Mouse (Mus musculus) cerebral cortex, adult 2 months (tissue): ENCODE measurements around the gene Plekhg4.

ENCODE experiments used
- WGBS: fragments of 180-500 bp; shearing (Covaris S2); methylation state at CpG from one replicate; pipeline ENCODE4 v1.1.7; 2018; 5-methylcytosine and 5-hydroxymethylcytosine counted together

The Plekhg4 gene

DNA sequence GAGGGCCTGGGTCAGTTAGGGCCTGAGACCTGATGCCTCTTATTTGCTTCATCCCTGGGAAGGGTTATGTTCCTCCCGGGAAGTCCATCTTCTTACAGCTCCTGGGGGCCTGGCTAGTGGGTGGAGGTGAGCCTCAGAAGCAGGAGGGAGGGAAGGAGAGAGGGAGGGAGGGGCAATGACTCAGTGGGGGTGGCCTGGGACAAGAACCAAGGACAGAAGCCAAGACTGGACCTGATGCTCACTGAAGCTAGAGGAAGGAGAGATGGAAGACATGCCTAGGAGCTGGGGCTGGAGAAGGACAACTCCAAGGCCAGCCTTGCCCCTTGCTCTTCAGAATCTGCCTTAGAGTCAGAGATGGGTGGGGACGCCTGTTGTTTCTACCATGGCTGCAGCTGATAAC is at the start of gene Plekhg4:
Gene Plekhg4, plus strand, starts transcription at position 243 of the 400 bp plus-strand sequence.
- WGBS, result 85% methylated on average over 2 of the region's 2 CpGs

DNA sequence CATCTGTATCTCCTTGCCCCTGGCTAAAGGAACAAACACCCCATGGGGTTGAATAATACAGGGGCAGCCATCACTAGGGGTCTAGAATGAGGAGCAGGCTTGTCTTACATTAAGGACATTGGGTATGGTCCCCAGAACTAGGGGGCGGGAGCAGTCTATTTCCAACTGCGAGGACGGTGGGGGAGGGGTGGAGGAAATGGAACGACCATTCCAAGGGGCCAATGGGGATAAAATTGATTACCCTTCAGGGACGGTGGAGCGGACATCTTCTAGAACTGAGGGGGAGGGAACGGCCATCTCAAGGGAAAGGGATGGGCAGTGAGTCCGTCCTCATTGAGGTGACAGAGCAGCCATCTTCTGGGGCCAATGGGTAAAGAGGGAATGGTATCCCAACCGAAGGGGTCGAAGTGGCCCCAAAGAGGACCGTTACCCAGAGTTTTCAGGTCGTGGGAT is 47.4 kb upstream of the Plekhg4 start:
- 0% methylated on average over 12 of the region's 12 CpGs for WGBS

DNA sequence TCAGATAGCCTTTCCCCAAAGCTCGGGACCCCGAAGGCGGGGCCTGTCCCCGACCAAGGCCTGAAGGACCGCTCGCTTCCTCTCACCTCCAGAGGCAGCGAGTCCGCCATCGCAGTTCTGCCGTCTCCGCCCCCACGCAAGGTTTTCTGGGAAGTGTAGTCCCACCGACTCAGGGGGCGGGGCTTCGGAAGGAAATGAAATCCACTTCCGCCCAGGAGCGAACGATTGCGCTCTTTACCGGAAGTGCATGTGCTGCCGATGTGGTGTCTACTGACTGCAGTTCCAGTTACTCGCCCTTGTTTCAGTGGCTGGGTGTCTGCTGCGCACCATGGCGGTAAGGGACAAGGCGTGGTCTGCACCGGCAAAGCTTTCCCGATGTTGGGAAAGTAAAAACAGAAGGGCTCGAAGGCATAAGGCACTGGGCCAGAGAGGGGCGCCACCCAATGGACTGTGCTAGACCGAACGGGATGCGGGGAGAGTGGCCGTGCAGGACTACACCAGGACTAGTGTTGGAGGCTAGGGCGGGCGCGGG is 46.9 kb upstream of the Plekhg4 start, which contains the start of the genes Lrrc29 and Tmem208:
Gene Lrrc29, minus strand, starts transcription at position 138 of the 532 bp plus-strand sequence.
Gene Tmem208, plus strand, starts transcription at position 214 of the 532 bp plus-strand sequence.
- whole genome bisulfite sequencing, result under 1% methylated on average over 36 of the region's 36 CpGs

DNA sequence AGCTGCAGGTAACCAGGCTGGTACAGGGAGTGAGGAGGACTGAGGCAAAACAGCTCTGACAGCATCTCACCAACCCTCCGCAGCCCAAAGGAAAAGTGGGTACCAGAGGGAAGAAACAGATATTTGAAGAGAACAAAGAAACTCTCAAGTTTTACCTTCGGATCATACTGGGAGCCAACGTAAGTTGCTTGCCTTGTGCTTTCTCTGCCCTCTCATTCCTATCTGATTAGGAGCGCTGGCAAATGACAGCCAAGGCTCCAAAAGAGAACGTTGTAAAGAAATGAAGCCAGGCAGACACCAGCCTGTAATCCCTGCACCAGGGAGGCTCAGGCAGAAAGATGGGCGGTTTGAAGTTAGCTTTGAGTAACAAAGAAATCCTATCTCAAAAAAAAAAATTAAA is 46.1 kb upstream of the Plekhg4 start:
- WGBS, result 20% methylated on average over 6 of the region's 6 CpGs

DNA sequence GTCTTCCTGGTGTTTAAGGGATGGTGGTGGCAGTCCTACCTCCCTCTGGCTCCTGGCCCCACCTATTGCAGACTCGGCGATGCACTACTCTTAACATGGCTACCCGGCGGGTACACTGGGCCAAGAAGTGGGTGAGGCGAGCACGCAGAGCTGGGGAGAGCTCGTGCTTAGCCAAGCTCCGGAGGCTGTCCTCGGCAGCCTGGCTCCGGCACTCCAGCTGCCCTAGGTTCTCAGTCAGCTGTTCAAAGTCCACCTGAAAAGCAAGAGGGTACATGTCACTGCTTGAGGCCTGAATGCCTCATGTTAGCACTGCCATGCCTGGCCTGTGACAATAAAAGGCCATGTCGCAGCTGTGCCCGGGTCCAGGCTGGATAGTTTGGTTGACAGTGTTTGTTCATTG is 42.7 kb upstream of the Plekhg4 start:
- 83% methylated on average over 12 of the region's 12 CpGs for WGBS

DNA sequence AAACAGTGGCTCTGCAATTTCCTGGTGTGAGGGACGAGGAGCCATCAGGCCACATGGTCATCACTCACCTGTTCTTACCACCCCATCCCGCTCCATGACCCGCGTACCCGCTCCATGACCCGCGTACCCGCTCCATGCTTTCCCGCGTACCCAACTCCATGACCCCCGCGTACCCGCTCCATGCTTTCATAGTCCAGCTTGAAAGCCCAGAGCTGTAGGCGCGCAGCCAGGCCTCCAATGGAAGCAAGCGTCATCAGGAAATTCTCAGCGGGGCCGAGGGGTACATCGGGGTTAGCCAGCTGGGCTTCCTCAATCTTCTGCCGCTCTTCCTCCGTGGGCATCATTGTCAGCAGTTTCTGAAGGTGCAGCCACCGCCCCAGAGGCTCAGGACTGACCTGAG is 41.6 kb upstream of the Plekhg4 start:
- 92% methylated on average over 22 of the region's 22 CpGs for WGBS

DNA sequence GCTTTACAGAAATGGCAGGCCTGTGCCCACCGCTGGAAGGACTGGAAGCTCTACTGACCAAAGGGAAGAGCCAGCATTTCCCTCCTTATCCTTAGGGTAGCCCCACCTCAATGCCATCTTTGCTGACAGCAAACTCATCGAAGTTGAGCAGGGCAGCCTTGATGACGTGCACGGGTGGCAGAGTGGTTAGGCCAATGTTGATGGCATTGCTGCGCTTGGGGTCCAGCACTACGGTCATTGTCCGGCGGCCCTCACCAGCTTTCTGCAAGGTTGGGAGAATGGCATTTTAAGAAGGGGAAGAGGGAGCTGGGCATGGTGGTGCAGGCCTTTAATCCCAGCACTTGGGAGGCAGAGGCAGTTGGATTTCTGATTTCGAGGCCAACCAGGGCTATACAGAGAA is 41.1 kb upstream of the Plekhg4 start:
- 95% methylated on average over 9 of the region's 9 CpGs for WGBS

DNA sequence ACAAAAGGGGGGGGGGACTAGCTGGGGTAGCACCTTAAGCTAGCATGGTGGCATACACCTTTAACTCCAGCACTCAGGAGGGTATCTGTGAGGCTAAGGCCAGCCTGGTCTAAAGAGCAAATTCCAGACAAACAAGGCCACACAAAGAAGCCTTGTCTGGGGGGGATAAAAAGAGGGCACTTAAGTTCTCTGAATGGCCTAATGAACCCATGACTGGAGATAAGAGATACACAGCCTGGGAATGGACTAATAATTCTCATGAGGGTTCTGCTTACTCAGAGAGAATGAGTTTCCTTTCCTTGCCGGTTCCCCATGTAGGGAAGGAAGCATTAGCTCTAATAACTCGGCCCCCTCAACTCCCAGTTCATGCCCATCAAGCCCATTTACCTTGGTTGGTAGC is 40.6 kb upstream of the Plekhg4 start:
- 76% methylated on average over 2 of the region's 2 CpGs for WGBS

DNA sequence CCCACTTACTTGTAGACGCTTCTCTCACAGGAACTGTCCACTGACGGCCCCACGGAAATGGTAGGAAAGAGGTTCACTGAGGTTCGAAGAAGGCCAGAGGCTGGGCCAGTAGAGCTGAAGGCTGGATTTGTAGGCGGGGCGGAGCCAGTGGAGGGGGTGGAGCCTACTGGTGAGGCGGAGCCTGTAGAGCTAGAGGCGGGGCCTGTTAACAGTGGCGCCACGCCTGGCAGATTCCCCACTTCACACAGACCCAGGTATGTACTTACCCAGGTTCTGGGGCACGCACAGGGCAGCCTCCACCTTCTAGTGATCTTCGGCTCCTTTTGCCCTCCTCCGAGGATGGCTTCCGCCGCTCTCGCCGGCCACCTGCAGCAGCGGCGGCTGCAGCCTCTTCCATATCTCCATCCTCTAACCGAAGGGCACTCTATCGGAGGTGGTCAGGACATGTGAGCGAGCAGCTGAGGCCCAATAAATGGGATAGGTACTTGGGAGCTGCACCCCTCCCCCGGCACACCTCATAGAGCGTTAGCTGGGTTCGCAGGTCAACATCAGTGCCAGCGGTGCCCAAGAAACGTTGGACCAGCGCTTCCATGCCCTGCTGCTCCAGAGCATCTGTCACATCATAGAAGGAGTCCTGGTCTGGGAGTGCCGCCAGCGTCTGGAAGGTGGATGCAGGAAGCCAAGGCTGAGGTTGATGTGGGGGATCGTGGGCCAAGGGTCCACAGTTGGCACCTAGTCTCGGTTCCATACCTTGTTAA is 36.5 kb upstream of the Plekhg4 start:
- 60% methylated on average over 32 of the region's 32 CpGs for WGBS

DNA sequence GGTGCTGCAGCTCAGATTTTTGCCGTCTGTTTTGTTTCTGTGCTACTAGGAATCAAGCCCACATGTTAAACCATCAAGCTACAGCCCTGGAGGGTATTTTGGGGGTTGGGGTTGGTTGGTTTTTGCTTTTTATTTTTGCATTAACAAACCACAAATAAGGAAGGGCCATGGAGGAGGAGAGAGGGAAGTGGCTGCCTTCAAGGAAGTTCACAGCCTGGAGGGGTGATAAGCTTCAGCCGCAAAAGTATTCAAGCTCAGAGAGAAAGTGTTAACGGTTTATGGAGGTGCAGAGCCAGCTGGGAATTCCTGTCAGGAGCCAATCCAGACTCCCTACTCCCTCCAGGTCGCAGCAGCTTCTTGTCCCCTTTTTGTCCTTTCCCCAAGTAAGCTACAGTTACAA is 34.1 kb upstream of the Plekhg4 start:
- 70% methylated on average over 4 of the region's 4 CpGs for WGBS

DNA sequence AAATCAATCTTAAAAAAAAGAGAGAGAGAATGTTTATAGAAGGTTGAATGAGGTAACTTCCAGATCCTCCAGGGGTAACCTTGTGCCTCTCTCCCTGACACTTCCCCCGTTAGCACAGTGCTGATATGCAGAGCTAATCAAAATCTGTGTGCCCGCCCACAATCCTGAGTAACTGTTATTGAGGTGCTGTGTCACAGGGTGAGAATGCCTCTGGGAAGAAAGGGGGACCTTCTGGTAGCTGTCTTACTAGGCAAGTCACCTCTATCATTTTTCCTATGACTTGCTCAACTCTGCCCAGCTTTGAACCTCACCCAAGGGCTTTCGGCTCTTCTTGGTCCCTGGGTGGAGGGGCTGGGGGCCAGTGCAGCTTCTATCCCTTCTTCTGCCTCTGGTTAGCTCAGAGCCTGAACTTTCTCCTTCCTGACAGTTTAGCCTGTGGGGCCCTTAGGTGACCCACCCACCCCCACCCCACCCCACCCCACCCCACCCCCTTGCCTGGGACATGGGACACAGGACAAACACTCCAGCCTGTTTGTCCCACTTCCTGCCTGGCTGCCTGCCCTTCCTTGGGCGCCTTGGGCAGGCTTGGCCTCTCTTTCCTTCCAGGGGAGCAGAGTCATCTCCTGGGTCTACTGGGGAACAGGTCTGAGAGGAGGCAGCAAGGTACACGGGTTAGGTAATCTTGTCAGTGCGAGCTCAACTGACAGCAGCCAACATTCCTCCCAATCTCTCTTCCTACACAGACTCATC is 33.0 kb upstream of the Plekhg4 start:
- 86% methylated on average over 6 of the region's 6 CpGs for WGBS

DNA sequence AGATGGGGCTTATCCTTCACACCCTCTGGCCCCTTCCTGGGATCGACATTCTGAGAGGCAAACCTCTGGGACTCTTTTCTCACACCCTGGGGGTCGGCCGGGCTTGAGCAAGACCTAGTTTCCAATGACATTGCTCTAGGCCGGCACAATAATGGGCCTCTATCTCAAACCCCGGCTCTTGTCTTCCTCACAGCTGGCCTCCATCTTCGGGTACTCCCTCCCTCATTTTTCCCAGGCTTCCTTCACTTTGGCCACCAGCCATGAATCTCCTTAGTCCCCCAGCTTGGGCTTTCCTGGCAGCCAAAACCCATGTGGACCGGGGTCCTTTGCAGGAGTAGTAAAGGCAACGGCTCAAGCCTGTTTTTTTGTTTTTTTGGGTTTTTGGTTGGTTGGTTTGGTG is 31.7 kb upstream of the Plekhg4 start:
- WGBS, result 51% methylated on average over 8 of the region's 8 CpGs

DNA sequence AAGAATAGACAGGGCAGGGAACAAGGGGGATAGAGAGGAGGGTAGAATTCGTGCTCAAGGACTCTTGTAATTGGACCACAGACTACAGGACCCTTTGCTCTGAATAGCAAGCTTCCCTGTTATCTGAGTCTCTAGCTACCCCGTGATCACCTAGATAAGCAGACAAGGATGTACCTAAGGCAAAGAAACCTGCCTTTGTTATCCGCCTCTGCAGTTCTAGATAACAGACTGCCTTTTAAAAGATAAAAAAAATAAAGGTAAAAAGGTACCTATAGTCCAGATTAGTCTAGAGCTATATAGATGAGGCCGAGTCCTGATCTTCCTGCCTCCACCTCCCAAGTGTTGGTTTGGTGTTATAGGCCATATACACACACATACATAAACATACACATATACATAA is 30.3 kb upstream of the Plekhg4 start:
- 88% methylated on average over 4 of the region's 4 CpGs for WGBS

DNA sequence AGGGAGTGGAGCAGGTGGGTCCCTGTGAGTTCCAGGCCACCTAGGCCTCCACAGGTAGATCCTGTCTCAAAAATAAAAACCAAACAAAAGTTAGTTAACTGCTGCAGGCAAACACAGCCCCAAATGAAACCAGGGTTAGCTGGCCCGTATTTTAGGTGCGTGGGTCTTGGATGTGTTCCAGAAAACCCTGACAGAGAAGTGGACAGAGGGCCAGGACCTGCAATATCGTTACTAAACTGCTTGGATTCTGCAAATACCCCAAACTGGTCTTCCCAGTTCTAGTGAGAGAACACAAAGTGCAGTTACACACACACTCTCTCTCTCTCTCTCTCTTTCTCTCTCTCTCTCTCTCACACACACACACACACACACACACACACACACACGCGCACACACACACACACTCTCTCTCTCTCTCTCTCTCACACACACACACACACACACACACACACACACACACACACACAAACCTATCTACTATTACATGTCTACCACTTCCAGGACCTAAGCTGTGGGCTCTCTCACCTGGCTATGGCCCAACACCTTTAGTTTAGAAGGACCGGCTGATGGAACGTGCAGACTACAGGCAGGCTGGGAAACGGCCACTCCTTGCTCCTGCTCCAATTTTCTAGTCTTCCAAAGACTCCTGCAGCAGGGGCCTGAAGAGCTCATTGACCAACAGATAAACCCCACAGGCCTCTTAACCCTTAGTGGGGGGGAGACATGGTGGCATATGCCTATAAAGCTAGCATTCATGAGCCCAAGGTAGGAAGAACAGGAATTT is 29.1 kb upstream of the Plekhg4 start:
- WGBS, result 71% methylated on average over 8 of the region's 8 CpGs

DNA sequence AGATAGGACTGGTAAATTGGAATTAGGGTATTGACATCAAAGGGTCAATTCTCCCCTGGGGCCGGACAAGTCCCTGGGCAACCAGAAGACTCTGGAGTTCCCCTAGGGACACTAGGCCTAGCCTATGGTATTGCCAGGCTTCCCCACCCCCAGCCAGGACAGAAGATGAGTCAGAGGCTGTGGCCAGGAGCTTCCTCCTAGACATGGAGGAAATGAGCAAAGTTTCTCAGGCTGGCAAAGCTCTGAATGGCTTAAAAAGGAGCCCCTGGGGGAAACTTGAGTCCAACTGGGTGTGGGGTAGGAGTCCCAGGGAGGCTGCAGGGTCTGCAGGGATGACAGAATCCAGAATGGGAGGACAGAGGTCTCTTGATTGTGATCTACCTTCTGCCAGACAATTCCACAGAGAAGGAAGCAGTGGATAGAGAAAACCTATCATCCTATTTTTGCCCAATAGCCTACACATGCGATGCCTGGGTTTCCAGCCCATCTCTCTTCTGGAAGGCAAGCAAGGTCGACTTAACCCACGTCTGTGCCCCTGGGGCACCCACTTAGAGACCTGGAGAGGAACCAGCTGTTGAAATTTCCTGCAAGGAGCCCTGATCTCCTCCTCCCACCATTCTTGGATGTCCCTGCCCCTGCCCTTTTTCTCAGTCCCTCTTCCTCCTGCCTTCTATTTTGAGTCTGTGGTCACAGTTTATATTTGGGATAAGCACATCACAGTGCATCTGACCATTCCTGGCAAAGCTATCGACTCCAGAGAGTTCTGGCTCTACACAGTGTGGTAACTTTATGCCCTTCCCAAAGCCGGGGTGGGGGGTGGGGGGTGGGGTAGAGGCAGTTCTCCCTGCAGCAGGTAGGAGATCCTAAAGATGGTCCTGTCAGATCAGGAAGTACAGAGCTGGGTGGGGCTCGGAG is 27.8 kb upstream of the Plekhg4 start:
- 71% methylated on average over 7 of the region's 7 CpGs for WGBS

DNA sequence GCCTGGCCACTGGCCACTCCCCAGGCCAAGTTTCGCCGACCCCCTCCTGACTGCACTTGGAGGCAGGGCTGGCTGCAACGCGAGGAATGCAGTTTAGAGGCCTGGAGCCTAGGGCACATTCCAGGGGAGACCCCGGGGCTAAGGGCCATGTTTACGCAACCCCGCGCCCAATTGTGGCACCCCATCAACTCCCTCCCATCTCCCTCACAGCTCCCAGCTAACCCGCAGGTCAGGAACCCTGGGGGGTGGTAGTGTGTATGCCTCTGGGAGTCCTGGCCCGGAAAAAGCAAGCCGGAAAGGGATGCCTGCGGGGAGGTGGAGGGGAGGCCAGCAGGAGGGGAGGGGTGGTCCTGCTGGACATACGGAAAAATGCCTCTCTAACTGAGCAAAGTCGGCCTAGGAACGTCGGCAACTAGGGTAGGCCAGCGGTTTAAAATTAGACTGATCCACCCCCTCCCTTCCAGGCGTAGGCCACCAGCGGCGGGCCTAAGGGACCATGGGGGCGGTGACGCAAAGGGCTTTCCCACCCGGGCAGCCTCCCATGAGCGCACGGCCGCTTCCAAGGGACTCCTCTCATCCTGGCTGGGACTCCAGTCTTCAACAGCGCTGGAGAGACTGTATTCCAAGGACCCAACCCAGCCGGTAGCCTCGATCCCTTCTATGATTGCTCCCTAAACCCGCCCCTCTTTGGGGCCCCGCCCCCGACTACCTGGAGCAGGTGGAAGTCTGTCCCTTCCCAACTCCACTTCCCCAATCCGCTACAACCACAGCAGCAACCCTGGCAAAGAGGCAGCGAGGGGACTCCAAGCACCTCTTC is 26.3 kb upstream of the Plekhg4 start:
- 17% methylated on average over 34 of the region's 34 CpGs for WGBS

DNA sequence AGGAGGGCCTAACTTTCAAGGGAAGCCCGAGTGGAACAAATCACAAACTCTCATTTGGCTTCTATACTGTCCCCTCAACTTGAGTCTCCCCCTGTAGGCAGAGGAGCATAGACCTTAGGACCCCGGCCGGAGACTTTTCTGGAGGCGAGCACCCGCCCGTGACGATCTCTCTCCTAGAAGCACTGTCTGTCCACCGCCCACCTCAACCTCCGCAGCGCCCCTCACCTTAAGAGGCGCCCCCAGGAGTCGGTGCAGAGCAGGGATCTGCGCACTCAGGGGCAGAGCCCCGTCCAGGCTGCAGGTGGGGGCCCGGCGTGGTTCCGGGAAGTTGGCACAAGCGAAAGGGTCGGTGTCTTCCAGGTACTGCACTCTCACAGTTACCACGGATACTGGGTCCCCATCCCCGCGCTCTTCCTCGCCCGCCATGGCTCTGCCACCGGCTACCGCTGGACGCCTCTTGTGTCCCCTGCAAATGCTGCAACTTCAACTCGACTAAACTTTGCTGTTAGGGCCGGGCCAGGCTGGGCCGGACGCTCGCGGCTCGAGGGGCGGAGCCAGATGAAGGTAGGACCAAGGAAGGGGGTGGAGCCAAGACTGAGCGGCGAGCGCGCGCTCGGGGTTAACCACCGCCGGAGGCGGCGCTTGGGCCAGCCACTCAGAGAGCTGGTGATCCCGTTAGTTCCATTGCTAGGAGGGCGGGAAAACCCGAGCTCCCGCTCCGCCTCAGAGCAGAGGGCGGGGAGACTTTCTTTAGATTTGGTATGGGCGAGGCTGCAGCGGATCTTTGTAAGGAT is 25.4 kb upstream of the Plekhg4 start, which contains the start of gene Fhod1:
Gene Fhod1, minus strand, starts transcription at position 526 of the 794 bp plus-strand sequence.
- WGBS, result 1% methylated on average over 53 of the region's 53 CpGs

DNA sequence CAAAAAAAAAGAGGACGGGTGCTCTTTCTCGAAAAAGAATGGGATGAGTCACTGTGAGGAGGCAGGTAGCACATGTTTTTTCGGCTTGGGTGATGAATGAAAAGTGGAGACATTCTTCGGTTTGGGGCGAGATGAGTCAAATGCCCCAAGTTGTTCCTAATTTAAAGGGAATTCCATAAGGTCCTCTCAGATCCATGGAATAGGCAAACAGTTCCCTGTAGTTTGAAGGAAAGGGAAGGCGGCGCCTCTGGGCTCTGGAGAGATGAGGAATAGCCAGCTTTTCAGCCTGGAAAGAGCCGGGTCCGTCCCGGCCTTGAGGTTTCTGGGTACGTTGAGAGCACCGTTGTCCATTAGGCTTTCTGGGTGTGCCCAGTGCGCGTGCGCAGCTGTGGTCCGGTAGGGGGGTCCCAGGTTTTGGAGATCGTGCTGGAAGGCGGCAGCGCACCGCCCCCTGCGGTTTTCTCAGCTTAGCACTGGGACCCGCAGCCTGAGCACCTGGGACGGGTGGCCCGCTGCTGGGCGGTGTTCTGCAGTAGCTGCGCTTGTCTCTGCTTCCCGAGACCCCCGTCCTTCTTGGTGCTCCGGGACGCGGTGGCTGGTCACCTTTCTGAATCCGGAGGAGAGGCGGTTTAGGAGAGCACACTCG is 24.5 kb upstream of the Plekhg4 start, which contains the start of gene Slc9a5:
Gene Slc9a5, plus strand, starts transcription at position 394 of the 646 bp plus-strand sequence.
- WGBS, result under 1% methylated on average over 34 of the region's 34 CpGs
